Mouse (Mus musculus) intestine, embryonic 15.5 days (tissue): ENCODE data around the gene Zp3r. TPM values are rescaled to one million over a fixed set of nuclear protein-coding genes. Genes with fewer than 3 reads are reported as not detected.

ENCODE experiments used
- ATAC-seq: fragments of 200-750 bp; cut with Nextera tagmentation; 2 replicates; pipeline ENCODE4 v1.8.0; 2017; ENCODE audit warnings: moderate TSS enrichment, moderate library complexity
- H3K27ac ChIP-seq: fragments of 300-500 bp; sonication (generic); 2 replicates; pipeline ENCODE4 v1.5.1; 2015; ENCODE audit warnings: mild to moderate bottlenecking, inconsistent platforms
- H3K27me3 ChIP-seq: fragments of 300-500 bp; sonication (generic); replicated peaks from 2 replicates; pipeline ENCODE4 v1.6.1; 2015; ENCODE audit warnings: inconsistent platforms
- H3K36me3 ChIP-seq: fragments of 300-500 bp; sonication (generic); 2 replicates; pipeline ENCODE4 v1.6.1; 2015; ENCODE audit warnings: inconsistent platforms
- H3K4me1 ChIP-seq: fragments of 300-500 bp; sonication (generic); replicated peaks from 2 replicates; pipeline ENCODE4 v1.6.1; 2015; ENCODE audit warnings: inconsistent platforms
- H3K4me2 ChIP-seq: fragments of 300-500 bp; sonication (generic); replicated peaks from 2 replicates; pipeline ENCODE4 v1.6.1; 2015; ENCODE audit warnings: mild to moderate bottlenecking, inconsistent platforms
- H3K4me3 ChIP-seq: fragments of 300-500 bp; sonication (generic); replicated peaks from 2 replicates; pipeline ENCODE4 v1.5.1; 2015; ENCODE audit warnings: inconsistent platforms
- H3K9ac ChIP-seq: fragments of 300-500 bp; sonication (generic); 2 replicates; pipeline ENCODE4 v1.6.1; 2015; ENCODE audit warnings: inconsistent platforms
- H3K9me3 ChIP-seq: fragments of 300-500 bp; sonication (generic); 2 replicates; pipeline ENCODE4 v1.6.1; 2016; ENCODE audit warnings: inconsistent platforms
- WGBS: fragments of 180-500 bp; shearing (Covaris S2); methylation state at CpG from one replicate; pipeline ENCODE4 v1.1.7; 2015; 5-methylcytosine and 5-hydroxymethylcytosine counted together
- polyA plus RNA-seq: library from polyadenylated mRNA; unstranded; fragments of >200 nt; fragmentation: Nextera tagmentation; extraction: Ambion mirVana; gene quantifications from 2 replicates; pipeline ENCODE4 v1.2.1, GENCODE M21; 2015

Zp3r gene
- polyA plus RNA-seq, 1 experiment from 2014 or later, result 0.10 TPM

- H3K4me2 ChIP-seq, result no peak overlapping the region
- H3K27ac ChIP-seq, result no peak overlapping the region
- H3K9ac ChIP-seq, result no peak overlapping the region
- WGBS, result 66% methylated on average over 5 of the region's 5 CpGs
- peak; percentile 85 for ATAC-seq
- no peaks in the 10 kb centered on the region for H3K36me3 ChIP-seq
- no peaks in the 10 kb centered on the region for H3K9me3 ChIP-seq
- no peak overlapping the region for H3K4me3 ChIP-seq
- H3K4me1 ChIP-seq, result no peaks in the 10 kb centered on the region
- H3K27me3 ChIP-seq, result no peaks in the 10 kb centered on the region
Measured at GRCm38 (mm10) chr1:130551407-130552249, 77.8 kb downstream of the Zp3r start.

GRCm38 (mm10) chr1:130550242-130551167, 78.9 kb downstream of the Zp3r start:
- no peaks in the 10 kb centered on the region for H3K36me3 ChIP-seq
- no peaks in the 10 kb centered on the region for H3K4me1 ChIP-seq
- ATAC-seq, result 0 out of 2 replicates have a peak, but pooled peaks have one; percentile 22
- no peak overlapping the region for H3K9ac ChIP-seq
- WGBS, result 64% methylated on average over 19 of the region's 19 CpGs
- H3K4me3 ChIP-seq, result no peak overlapping the region
- H3K4me2 ChIP-seq, result no peak overlapping the region
- H3K27me3 ChIP-seq, result no peaks in the 10 kb centered on the region
- H3K9me3 ChIP-seq, result no peaks in the 10 kb centered on the region
- H3K27ac ChIP-seq, result peak overlapping the region; percentile 32; the same call in 1 of the 2 replicates

GRCm38 (mm10) chr1:130549698-130550097, 79.7 kb downstream of the Zp3r start:
- WGBS, result 72% methylated on average over 6 of the region's 6 CpGs
- H3K4me2 ChIP-seq, result no peak overlapping the region
- no peak overlapping the region for H3K4me3 ChIP-seq
- no peaks in the 10 kb centered on the region for H3K9me3 ChIP-seq
- no peaks in the 10 kb centered on the region for H3K36me3 ChIP-seq
- H3K27me3 ChIP-seq, result no peaks in the 10 kb centered on the region
- no peak for ATAC-seq
- H3K27ac ChIP-seq, result no peak overlapping the region
- H3K9ac ChIP-seq, result no peak overlapping the region
- no peaks in the 10 kb centered on the region for H3K4me1 ChIP-seq

GRCm38 (mm10) chr1:130549160-130549559, 80.3 kb downstream of the Zp3r start:
- Histone ChIP-seq H3K4me3 (no peak overlapping the region), H3K9ac (no peak overlapping the region), H3K27me3 (no peaks in the 10 kb centered on the region), H3K9me3 (no peaks in the 10 kb centered on the region), H3K36me3 (no peaks in the 10 kb centered on the region), H3K4me1 (no peaks in the 10 kb centered on the region), H3K4me2 (no peak overlapping the region), H3K27ac (no peak overlapping the region)
- WGBS, result 74% methylated on average over 7 of the region's 7 CpGs
- no peak for ATAC-seq

- H3K4me3 ChIP-seq, result peak overlapping the region; percentile 34
- no peaks in the 10 kb centered on the region for H3K9me3 ChIP-seq
- H3K4me1 ChIP-seq, result no peaks in the 10 kb centered on the region
- no peaks in the 10 kb centered on the region for H3K36me3 ChIP-seq
- no peak overlapping the region for H3K27ac ChIP-seq
- WGBS, result 25% methylated on average over 25 of the region's 25 CpGs
- peak; percentile 52 for ATAC-seq
- peak overlapping the region; percentile 62 for H3K4me2 ChIP-seq
- no peaks in the 10 kb centered on the region for H3K27me3 ChIP-seq
- H3K9ac ChIP-seq, result no peak overlapping the region; the same call in 1 of the 2 replicates
Measured at GRCm38 (mm10) chr1:130547674-130548429, 81.6 kb downstream of the Zp3r start.

Other genes starting within 250 kb of the Zp3r start
- gene Cd55b, start 206.6 kb downstream of the Zp3r start, polyA plus RNA-seq, result not detected in 2 replicates
- gene Cd55, start 166.9 kb downstream of the Zp3r start, polyA plus RNA-seq, result 19.8 and 20.0 TPM in 2 replicates
- 2.4 and 2.6 TPM in 2 replicates for gene C4bp, start 32.0 kb upstream of the Zp3r start, polyA plus RNA-seq
- not detected in 2 replicates for gene Gm29427, start 86.2 kb upstream of the Zp3r start, polyA plus RNA-seq
- gene Yod1, start 87.7 kb upstream of the Zp3r start, polyA plus RNA-seq, result 10.2 and 10.5 TPM in 2 replicates
- 10.8 and 11.2 TPM in 2 replicates for gene Pfkfb2, start 99.6 kb upstream of the Zp3r start, polyA plus RNA-seq
- 58.1 and 62.2 TPM in 2 replicates for gene AA986860, start 102.4 kb upstream of the Zp3r start, polyA plus RNA-seq
- 0.18 and 0.21 TPM in 2 replicates for gene Fcamr, start 171.3 kb upstream of the Zp3r start, polyA plus RNA-seq
- gene Pigr, start 197.1 kb upstream of the Zp3r start, polyA plus RNA-seq, result 0.96 and 2.5 TPM in 2 replicates
- 2.8 and 5.7 TPM in 2 replicates for gene Fcmr, start 236.0 kb upstream of the Zp3r start, polyA plus RNA-seq